Mouse (Mus musculus) megakaryocyte progenitor cell, adult 5-6 weeks (primary cell): ENCODE data around the gene Elane. TPM values are rescaled to one million over a fixed set of nuclear protein-coding genes. Genes with fewer than 3 reads are reported as not detected.
"Not testable (repeated sequence)": the region's sequence is repeated elsewhere in the genome, so short reads cannot be mapped to it uniquely, and the experiment has no call there.

Source experiments
- ATAC-seq: replicated peaks from 2 replicates; pipeline ENCODE4 v1.8.0; 2016; ENCODE audit warnings: mild to moderate bottlenecking, moderate TSS enrichment, inconsistent platforms; ENCODE audit not compliant: poor library complexity
- total RNA-seq, 2 experiments: library from RNA; stranded (forward) in 1 of 2; stranded (reverse) in 1 of 2; fragments of 157-497, 149-512 nt in 1 of 2; fragments of 200-1000 nt in 1 of 2; gene quantifications; 2 replicates each; pipeline versions ENCODE4 v1.2.3 to v1.2.4; 2015 to 2017

The Elane gene
- total RNA-seq, 2 experiments from 2014 or later: 2,989 to 8,228 TPM

DNA sequence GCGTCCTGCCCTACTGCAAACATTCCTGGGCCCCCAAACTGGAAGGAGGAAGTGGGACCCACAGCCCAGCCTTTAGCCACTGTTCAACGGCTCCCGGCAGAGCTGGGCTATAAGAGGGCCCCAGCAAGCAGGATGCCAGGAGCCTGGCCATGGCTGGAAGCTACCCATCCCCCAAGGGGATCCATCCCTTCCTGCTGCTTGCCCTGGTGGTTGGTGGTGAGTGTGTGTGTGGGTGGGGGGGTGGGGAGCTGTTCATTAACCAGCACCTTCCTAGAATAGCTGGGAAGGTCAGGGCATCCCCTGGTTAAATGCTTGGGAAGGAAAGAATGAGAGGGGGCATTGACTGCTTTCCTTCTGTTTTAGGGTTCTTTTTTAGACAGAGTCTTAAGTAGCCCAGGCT, 6.5 kb upstream of the Elane start:
- ATAC-seq: no peak

DNA sequence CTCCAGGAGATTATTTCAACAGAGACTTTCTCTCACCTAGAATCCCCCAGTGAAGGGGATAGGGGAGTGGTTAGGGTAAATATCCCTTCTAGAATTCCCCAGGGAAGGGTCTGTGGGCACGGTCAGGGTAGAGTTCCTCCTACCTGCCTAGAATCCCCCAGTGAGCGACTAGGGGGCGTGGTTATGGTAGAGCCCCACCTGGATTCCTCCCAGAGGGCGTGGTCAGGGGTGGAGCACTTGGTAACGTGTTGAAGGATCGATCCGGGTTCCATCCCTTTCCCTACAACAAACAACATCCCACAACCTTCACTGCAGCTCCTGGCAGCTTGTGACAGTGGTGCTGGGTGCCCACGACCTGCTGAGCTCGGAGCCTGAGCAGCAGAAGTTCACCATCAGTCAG, 5.3 kb upstream of the Elane start:
- ATAC-seq: peak; percentile 8

DNA sequence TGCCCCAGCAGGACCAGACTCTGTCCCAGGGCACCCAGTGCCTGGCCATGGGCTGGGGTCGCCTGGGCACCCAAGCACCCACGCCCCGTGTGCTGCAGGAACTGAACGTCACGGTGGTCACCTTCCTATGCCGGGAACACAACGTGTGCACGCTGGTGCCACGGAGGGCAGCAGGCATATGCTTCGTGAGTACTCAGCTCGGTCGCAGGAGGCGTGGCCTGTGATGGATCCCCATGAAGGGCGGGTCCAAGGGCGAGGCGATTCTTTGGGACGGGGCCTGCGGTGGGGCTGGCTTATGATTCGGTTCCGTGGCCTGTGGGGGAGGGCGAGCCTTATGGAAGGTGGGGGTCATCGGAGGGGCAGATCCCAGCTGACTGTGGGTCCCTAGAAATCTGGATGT, 4.1 kb upstream of the Elane start:
- peak; percentile 18 for ATAC-seq

DNA sequence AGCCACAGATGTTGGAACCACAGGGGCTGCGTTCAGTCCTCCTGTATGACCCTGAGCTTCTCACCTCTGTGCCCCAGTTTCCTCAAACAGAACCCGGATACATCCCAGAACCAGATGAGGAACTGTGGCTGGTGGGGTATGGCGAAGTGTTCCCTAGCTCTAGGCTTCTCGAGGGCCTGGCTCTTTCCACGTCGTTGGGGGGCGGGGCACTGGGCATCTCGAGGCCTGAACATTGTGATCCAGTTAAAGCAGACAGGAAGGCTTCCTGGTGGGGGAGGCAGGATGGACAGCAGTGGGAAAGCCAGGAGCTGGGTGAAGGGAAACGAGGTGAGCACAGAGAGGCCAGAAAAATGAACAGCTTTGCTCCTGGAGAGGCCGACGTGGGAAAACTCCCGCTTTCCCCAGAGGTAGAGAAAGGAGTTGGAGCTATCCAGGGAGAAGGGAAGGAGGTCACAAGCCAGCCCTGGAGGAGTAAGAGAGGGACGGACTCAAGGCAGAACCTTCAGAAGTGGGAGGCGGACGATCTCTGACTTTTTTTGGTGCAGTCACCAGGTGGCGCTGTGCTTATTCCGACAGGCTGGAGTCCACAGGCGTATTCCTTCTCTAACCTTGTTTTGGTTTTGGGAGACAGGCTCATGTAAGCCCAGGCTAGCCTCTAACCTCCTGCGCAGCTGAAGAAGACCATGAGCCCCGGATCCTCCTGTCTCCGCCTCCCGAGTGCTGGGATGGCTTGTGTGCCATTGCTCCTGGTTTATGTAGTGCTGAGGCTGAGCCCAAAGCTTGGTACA, 2.6 kb upstream of the Elane start:
- peak; percentile 44 for ATAC-seq

DNA sequence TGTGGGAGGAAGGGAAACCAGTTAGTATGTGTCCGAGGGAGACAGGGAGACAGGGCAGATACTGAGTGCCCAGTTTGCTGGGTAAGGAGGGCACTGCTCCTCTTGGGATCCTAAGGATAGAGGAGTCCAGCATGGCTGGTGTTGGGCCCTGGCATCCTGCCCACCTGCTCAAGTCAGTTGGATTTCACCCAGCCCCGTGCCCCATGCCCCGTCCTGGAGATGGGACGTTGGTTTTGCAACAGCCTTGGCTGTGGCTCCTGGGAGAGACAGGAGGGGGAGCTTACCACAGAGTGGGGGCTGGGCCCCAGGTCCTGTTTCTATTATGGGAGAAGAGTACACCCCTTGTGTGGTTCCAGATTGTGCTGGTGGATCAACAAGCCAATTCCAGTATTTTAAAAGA, 1.6 kb upstream of the Elane start:
- peak; percentile 19 for ATAC-seq

DNA sequence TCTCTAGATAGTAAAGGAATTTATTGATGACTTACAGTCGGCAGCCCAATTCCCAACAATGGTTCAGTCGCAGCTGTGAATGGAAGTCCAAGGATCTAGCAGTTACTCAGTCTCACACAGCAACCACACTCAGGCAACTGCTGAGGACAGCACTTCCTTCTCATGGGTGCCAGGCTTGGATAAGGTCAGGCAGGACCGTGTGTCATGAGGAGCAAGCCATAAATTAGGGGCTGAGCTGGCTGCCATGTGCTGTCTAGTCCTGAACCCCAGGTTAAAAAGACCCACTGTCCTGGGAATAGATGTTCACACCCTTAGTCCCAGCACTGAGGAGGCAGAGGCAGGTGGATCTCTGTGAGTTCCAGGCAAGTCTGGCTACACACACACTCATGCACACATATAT, 1.1 kb upstream of the Elane start:
- ATAC-seq: not testable (repeated sequence)

DNA sequence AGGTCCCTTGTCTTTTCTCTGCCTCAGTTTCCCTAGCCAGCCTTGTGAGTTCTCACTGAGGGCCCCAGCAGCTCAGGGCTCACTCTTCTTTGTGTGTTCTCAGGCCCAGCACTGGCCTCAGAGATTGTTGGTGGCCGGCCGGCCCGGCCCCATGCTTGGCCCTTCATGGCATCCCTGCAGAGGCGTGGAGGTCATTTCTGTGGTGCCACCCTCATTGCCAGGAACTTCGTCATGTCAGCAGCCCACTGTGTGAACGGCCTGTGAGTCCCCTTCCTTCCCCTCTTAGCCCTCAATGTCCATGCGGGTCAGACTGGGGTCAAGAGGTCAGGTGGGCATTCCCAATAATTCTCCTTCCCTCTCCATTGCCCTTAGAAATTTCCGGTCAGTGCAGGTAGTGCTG, 564 bp downstream of the Elane start:
- no peak for ATAC-seq

DNA sequence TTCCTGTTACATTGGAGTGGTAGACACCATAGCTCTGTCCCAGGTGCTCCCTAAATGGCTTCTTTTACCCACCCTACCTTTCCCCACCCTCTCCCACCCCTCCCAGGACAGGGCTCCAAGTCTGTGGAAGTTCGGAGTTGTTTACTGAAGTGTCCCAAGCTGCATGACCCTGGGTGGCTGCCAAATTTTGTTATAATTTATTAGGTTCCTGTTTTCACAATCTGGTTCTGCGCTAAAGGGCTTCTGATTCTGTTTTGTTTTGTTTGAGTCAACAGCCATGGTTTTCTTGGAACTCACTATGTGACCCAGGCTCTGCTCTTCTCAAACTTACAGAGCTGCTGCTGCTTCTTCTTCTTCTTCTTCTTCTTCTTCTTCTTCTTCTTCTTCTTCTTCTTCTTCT, 3.3 kb downstream of the Elane start:
- ATAC-seq: no peak

DNA sequence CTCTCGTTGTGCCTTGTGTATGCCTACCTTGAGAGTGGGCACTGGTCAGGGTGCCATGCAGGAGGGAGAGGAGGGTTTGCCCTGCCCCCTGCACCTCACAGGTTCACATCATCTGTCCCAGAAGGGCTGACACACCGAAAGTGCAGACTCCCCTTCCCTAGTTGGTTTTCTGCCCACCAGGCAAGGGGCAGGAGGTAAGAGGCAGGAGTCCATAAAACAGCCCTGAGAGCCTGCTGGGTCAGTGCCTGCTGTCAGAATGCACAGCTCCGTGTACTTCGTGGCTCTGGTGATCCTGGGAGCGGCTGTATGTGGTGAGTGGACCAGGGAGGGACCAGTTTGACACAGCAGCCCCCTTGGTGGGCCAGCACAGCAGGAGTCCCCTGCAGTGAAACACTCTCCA, 4.6 kb downstream of the Elane start, which contains the start of gene Cfd:
Gene Cfd (plus strand): TSS at position 184 of the 400 bp plus-strand sequence.
- no peak for ATAC-seq

DNA sequence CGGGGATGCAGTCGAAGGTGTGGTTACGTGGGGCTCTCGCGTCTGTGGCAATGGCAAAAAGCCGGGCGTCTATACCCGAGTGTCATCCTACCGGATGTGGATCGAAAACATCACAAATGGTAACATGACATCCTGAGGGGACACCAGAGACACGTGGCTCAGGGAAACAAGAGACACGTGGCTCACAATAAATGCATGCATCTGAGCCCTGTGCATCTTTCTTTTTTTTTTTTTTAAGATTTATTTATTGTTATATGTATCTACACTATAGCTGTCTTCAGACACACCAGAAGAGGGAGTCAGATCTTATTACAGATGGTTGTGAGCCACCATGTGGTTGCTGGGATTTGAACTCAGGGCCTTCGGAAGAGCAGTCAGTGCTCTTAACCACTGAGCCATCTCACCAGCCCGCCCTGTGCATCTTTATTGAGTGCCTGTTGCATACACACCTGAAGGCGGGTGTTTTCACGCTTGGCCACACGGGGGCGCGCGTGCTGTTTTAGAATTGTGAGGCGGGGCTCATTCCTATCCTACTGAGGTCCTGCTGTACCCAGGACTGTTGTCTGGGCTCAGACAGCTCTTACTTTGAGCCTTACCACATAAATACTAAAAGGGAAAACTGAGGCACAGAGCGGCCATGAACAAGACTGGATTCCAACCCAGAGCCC, 6.5 kb downstream of the Elane start:
- ATAC-seq: peak; percentile 89

DNA sequence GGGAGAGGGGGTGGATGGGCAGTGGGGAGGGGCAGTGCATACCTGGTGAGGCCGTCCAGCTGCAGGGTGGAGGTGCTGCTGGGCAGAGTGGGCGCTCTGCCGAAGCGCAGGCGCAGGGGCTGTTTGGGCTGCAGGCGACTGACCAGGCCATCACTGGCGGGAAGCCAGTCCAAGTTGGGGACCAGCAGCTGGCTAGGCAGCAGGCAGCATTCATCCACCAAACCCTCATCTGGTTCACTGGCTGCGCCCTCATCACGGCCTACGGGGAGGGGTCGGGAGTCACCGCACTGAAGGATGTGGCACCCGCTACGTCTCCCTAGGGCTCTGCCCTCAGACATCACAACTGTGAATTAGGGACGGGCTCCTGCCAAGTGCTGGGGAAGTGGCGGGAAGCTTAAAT, 10.3 kb downstream of the Elane start:
- ATAC-seq: no peak

DNA sequence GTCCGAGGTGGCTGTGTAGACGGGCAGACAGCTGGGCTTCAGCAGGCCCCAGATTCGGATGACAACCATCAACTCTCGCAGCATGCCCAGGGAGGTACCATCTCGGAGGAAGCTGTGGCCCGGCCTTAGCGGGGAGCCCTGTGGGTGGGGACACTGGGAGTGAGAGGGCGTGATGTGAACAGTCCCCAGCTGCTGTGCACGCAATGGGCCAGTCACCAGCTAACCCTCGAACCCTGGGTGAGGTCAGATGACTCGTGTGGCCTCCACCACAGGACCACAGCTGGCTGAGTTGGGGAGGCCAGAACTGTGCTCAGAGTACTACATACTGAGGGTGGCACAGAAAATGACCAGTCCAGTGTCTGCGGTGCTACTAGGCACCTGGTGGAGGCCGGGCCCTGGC, 10.8 kb downstream of the Elane start:
- ATAC-seq: no peak

DNA sequence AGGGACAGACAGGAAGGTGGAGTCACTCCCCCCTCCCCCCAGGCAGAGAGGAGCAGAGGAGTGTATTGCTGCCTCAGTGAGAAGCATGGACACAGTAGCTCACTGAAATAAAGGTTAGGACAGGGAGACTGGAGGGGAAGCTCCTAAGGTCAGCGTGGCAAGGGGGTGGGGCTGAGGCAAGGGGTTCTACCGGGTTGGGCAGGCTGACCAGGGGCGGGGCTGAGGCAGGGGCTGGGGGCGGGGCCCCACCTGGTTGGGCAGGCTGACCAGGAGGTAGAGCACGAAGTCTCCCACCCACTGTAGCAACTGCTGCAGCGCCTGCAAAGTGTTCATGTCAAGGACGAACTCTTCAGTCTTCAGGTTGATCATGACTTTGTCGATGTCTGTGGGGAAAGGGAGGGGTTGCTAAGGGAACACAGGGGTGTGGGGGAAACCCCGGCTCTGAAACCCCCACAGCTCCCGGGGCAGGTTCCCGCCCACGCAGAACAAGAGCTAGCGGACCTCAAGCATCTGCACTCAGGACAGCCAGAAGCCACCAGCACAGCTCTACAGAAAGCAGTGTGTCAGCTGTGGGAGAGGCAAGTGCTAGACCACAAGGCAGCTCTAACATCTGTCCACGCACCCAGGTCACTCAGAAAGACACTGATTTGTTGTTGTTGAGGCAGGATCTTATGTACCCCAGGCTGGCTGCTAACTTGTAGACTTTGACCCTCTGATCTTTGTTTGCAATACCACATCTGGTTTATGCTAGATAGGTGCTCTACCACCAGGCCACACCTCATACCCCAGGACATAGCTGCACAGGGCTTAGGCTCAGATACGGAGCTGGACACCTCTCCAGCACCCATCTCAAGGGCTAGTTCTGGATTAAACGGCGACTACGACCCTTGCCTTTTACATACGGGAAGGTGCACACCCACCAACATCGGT, 11.5 kb downstream of the Elane start:
- no peak for ATAC-seq

DNA sequence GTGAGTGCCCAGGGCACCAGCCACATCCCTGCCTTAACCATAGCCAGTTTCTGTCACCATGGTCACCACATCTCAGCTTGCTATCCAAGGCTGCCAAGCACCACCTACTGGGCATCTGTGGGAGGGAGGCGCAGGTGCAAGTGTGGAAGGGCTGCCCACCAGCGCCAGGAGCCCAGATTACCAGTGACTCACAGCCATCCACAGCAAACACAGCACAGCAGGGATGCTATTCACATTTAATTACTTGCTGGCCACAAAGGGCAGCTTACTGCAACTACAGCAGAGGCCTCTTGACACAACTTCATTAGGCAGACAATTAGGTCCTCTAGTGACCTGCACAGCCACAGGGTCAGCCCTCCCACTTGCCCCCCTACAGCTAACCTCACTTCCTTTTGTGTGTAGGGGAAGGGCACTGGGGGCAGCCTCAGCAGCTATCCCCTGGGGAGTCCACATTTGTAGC, 14.9 kb downstream of the Elane start:
- peak; percentile 64 for ATAC-seq

DNA sequence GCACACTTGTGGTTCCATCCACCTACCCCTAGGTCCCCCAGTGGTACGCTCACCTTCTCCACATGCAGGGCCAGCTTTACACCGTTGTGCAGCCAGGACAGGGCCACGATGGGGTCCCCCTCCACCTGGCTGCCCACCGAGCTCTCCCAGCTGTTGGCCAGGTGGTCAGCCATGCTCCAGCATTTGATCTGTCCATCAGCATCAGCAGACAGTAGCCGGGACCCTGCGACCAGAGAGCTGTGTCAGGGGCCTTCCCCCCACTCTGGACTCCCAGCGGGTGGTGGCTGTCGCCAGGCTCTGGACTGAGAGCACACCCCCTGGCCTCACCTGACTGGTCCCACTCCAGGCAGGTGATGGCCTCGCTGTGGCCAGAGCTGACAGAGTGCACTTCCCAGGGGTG, 20.7 kb downstream of the Elane start:
- ATAC-seq: no peak

DNA sequence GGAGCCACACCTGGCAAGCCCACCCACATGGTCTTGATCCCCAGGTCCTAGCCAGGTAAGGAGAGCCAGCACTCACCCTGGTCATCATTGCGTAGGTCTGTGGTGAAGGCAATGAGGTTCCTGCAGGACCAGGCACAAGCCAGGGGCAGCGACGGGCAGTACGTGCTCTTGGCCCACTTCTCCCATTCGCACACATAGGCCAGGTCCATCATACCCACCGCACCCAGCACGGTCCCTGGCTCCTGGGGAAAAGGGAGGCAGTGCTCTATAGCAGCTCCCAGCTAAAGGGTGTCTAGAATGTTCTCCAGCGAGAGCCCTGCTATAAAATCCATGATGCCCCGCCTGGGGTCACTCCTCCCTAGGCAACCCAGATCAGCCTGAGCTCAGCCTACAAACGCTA, 21.4 kb downstream of the Elane start:
- no peak for ATAC-seq

DNA sequence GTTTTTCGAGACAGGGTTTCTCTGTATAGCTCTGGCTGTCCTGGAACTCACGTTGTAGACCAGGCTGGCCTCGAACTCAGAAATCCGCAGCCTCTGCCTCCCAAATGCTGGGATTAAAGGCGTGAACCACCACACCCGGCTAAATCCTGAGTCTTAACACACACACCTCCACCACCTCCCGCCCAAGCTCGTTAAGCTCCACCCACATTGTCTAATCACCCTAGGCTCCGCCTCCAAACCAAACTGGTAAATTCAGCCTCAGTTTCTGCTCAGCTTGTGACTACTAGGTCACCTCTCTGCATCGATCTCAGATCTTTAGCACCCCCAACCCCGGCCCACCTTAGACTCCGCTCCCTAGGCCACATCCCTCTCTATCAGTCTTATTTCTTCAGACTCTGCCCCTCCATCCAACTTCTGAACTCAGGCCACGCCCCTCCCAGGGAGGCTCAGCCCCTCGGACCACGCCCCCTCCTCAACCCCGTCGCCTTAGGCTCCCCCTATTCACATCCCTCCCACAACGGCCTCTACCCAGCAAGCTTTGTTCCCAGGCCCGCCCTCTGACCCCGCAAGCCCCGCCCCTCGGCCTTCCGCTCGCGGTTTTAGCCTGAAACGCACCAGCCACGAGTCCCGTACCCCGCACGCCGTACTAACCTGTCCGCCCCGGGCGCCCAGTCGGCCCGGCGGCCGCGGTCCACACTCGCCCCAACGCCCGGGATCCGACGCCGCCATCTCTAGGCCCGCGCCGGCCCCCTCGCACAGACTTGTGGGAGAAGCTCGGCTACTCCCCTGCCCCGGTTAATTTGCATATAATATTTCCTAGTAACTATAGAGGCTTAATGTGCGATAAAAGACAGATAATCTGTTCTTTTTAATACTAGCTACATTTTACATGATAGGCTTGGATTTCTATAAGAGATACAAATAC, 22.4 kb downstream of the Elane start, which contains the start of gene Med16:
Gene Med16 (minus strand): TSS at position 757 of the 925 bp plus-strand sequence.
- peak; percentile 89 for ATAC-seq

DNA sequence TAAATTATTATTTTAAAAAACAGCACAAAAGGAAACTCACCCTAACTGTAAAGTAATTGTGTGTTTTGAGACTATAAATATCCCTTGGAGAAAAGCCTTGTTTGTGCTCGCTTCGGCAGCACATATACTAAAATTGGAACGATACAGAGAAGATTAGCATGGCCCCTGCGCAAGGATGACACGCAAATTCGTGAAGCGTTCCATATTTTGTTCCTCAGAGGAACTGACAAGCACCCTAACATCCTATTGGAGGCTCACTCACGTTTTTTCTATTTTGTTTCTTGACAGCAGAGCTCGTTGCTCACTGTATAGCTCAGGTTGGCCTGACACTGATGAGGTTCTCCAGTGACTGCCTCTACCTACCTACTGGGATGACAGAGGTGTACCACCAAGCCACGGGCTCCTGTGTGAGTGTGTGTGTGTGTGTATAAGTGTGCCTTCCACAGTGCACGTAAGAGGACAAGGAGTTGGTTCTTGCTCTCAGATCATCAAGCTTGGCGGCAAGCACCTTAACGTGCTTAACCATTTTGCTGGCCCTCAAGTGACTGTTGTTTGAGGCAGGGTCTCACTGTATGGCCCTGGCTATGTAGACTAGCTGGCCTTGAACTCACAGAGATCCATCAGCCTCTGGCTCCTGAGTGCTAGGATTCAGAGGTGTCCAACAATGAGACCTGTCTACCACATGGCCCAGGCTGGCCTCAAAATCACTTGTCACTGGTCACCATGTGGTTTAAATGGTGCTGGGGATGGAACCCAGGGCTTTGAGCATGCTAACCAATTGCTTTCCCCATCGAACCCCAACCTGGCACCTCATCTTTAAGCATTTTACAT, 23.3 kb downstream of the Elane start:
- peak; percentile 35 for ATAC-seq

DNA sequence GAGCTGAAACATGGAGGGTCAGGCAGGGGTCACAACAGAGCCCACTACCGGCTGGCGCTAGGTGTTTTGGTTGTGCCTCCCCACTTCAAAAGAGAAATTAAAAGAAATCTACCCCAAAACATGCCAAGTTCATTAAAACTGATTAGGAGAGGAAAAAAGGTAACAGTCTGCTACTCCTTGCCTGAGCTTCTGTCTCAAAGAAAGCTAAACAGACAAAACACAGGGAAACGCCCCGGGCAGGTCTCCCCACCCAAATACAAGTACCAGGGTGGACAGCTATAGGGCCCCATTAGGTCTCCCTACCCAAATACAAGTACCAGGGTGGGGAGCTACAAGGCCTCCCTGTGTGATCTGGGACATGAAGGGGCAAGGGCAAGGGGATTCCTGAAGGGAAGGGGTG, 24.5 kb downstream of the Elane start, which contains the start of gene Gm26602:
Gene Gm26602 (plus strand): TSS at position 301 of the 400 bp plus-strand sequence.
- no peak for ATAC-seq
